Mouse (Mus musculus): ENCODE measurements at regions not wholly inside any gene's neighbourhood (a gene's known extent, or its start where the extent isn't known, plus 50 kb on each side); places are given as distances from the start of the nearest gene placed in this dataset.

GRCm38 (mm10) chr7:143951172-143951571 lies 50.6 kb upstream of the Shank2 start:
- DNase-seq (ENCODE audit: low spot score): peak; percentile 71
